14 mouse cellular contexts compared by ENCODE assay signal in genomic region chr7:112288352-112289107, GRCm38 (mm10).
A peak's percentile ranks its signal among the peaks of the same experiment; 100 is the strongest.
DNase-seq lines count a peak whose midpoint lies in the region; ATAC-seq and TF ChIP-seq lines count a peak whose summit lies in the region.
"Had no signal": no experiment of that assay in that cellular context is flagged by ENCODE, and none has a peak within 500 bp of the region (broad histone marks: within the 10 kb centered on the region; RNA-seq: fewer than 3 reads in every experiment).

No protein-coding gene starts in this region.

- no peak overlapping the region for H3K4me3 ChIP-seq in heart, postnatal 0 days (ENCODE audit: low read depth, low read length)
- no peak overlapping the region for H3K4me3 ChIP-seq in embryonic fibroblast, embryonic 13.5 days (ENCODE audit: insufficient read depth, low read length)
- H3K4me3 ChIP-seq: embryonic facial prominence, embryonic 13.5 days; forebrain, embryonic 10.5 days; liver, embryonic 13.5 days had no signal

- DNase-seq in gastrocnemius, postnatal 25 days = peak; percentile 41
- DNase-seq in gastrocnemius, postnatal 14 days = no peak
- no peak for DNase-seq in heart, postnatal 0 days (ENCODE audit: low spot score)
- no peak for DNase-seq in heart, postnatal 36 days
- DNase-seq in adrenal gland, adult 2 months = peak; percentile 83
- no peak for DNase-seq in natural killer cell, adult 2 months (ENCODE audit: low spot score in 2 of 2)
- DNase-seq: cerebellum, adult 8-10 months; liver, embryonic 13.5 days; right cerebral cortex, postnatal 4 days; thymus, postnatal 14 days had no signal

- no peak for TF ChIP-seq POLR2A in embryonic fibroblast, embryonic 13.5 days (IDR thresholded peaks at IDR 0.05; ENCODE audit: low read depth, low read length)

- TF ChIP-seq CTCF in heart, postnatal 0 days (IDR thresholded peaks at IDR 0.05; ENCODE audit: low read depth) = no peak
- TF ChIP-seq CTCF in embryonic fibroblast, embryonic 13.5 days (IDR thresholded peaks at IDR 0.05; ENCODE audit: borderline replicate concordance, insufficient read depth, low read length) = no peak

- intact Hi-C loops in gastrocnemius, postnatal 14 days (cut with DNase I; ENCODE audit: low total_unique reads) = no loop called here
- intact Hi-C loops in heart, postnatal 36 days (cut with DNase I) = no loop called here

- no peaks in the 10 kb centered on the region for H3K9me3 ChIP-seq in heart, postnatal 0 days (replicated peaks; ENCODE audit: control insufficient read depth, low read length)
- H3K9me3 ChIP-seq: embryonic facial prominence, embryonic 13.5 days; forebrain, embryonic 10.5 days; liver, embryonic 13.5 days had no signal

- H3K27ac ChIP-seq in heart, postnatal 0 days (ENCODE audit: low read depth) = peak overlapping the region; percentile 94
- peak overlapping the region; percentile 67 for H3K27ac ChIP-seq in embryonic fibroblast, embryonic 13.5 days (ENCODE audit: insufficient read depth, low read length)
- H3K27ac ChIP-seq: embryonic facial prominence, embryonic 13.5 days; forebrain, embryonic 10.5 days; liver, embryonic 13.5 days had no signal

- no peaks in the 10 kb centered on the region for H3K27me3 ChIP-seq in heart, postnatal 0 days (ENCODE audit: control insufficient read depth, insufficient read depth, low read length)
- H3K27me3 ChIP-seq: embryonic facial prominence, embryonic 13.5 days; liver, embryonic 13.5 days had no signal

- 58% methylated on average over 5 of the region's 5 CpGs for WGBS in heart, postnatal 0 days

- no peak overlapping the region for H3K4me2 ChIP-seq in heart, postnatal 0 days (ENCODE audit: low read depth, low read length)
- H3K4me2 ChIP-seq: embryonic facial prominence, embryonic 13.5 days; liver, embryonic 13.5 days had no signal

- no peak overlapping the region for H3K9ac ChIP-seq in heart, postnatal 0 days (replicated peaks; ENCODE audit: low read depth, low read length)
- H3K9ac ChIP-seq: embryonic facial prominence, embryonic 13.5 days; liver, embryonic 13.5 days had no signal

- no peak for TF ChIP-seq EP300 in heart, postnatal 0 days (IDR thresholded peaks at IDR 0.05; ENCODE audit: low read depth)

- peaks cover 89% of the 10 kb centered on the region for H3K4me1 ChIP-seq in heart, postnatal 0 days (ENCODE audit: control insufficient read depth, insufficient read depth)
- peaks cover 20% of the 10 kb centered on the region for H3K4me1 ChIP-seq in embryonic fibroblast, embryonic 13.5 days (ENCODE audit: control insufficient read depth, insufficient read depth, low read length)
- H3K4me1 ChIP-seq: liver, embryonic 13.5 days had no signal

- ATAC-seq in heart, postnatal 0 days (ENCODE audit: insufficient read depth, low read depth) = no peak
- ATAC-seq in monocyte, adult 5-6 weeks (replicated peaks; ENCODE audit: insufficient number of reproducible peaks, low FRiP score, low TSS enrichment, poor library complexity, severe bottlenecking) = no peak

- peaks cover 8% of the 10 kb centered on the region; the same call in 1 of the 2 replicates for H3K36me3 ChIP-seq in heart, postnatal 0 days (replicated peaks; ENCODE audit: control insufficient read depth, insufficient read depth, low read length)
- H3K36me3 ChIP-seq: embryonic facial prominence, embryonic 13.5 days; forebrain, embryonic 10.5 days; liver, embryonic 13.5 days had no signal

Comparison
In these comparisons a context has a peak if more than half of its experiments do, and no peak if none do; other contexts are left out.
1. DNase-seq: peak in gastrocnemius, postnatal 25 days (single experiment) and adrenal gland, adult 2 months (single experiment); none in gastrocnemius, postnatal 14 days (single experiment), heart, postnatal 0 days (single experiment), heart, postnatal 36 days (0 of 2) and natural killer cell, adult 2 months (0 of 2).